ENCODE assay signal across 14 mouse cellular contexts in the genomic region with DNA sequence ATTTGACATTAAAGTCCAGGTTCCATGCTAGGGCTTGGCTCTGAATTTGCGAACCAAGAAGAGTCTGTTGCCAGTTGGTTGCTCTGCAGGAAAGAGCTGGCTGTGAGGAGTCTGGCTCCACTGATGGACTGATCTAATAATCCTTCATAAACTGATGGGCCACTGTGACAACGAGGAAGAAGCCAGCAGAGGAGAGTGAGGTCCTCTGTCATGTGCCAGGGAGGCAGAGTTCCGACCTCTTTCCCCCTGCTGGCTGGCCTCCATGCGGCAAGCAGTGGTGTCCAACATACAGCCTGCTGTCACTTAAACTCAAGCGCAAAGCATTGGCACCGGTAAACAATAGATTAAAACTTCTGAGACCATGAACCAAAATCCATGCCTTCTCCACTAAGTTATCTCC. TPM values are rescaled to one million over a fixed set of nuclear protein-coding genes. Genes with fewer than 3 reads are reported as not detected.
DNase-seq lines count a peak whose midpoint lies in the region.
"Had no signal": no experiment of that assay in that cellular context is flagged by ENCODE, and none has a peak within 500 bp of the region (broad histone marks: within the 10 kb centered on the region; RNA-seq: fewer than 3 reads in every experiment).

No protein-coding gene starts in this region.

- DNase-seq in cerebellum, adult 9-11 months = peak; percentile 10
- DNase-seq in cerebellum, adult 11 months = no peak
- peak; percentile 22 for DNase-seq in left cerebral cortex, postnatal 4 days
- DNase-seq in left cerebral cortex, postnatal 14 days (ENCODE audit: low spot score in 2 of 2) = no peak
- DNase-seq in brain, adult 2 months (ENCODE audit: low read depth, low spot score) = peak; percentile 32
- DNase-seq in cerebellum, postnatal 36 days = peak; percentile 13 to 23
- no peak for DNase-seq in adrenal gland, adult 18-20 months (ENCODE audit: low spot score in 2 of 2)
- no peak for DNase-seq in kidney, postnatal 14 days
- DNase-seq: adrenal gland, postnatal 14 days; embryo, embryonic 11 days; gastrocnemius, adult 2 months; gastrocnemius, postnatal 25 days; heart, postnatal 14 days; kidney, adult 2 months had no signal

- intact Hi-C loops in left cerebral cortex, postnatal 4 days (cut with DNase I) = loop anchor here (5.0 kb wide), 1 partner anchor 603 kb away; no protein-coding TSS in a partner anchor
- intact Hi-C loops in left cerebral cortex, postnatal 14 days (cut with DNase I) = loop anchor here (5.0 kb wide), 1 partner anchor 378 kb away; no protein-coding TSS in a partner anchor

RNA-seq across cellular contexts. Expression of gene Cenpf, which starts 57.9 kb away (rescaled TPM):
- 1 to 10 TPM; 7.2 to 8.1 TPM for total RNA-seq in left cerebral cortex, postnatal 4 days (2021)
- 1 to 10 TPM; 1.4 to 1.6 TPM for total RNA-seq in left cerebral cortex, postnatal 14 days (2021)
- 1 to 10 TPM in 1 of 2 experiments, under 1 TPM in 1; 0.86 to 1.4 TPM for total RNA-seq in adrenal gland, adult 18-20 months (2021)

Comparison
In these comparisons a context has a peak if more than half of its experiments do, and no peak if none do; other contexts are left out.
1. DNase-seq: peak in cerebellum, adult 9-11 months (single experiment), left cerebral cortex, postnatal 4 days (single experiment), brain, adult 2 months (single experiment) and cerebellum, postnatal 36 days (2 of 2); none in cerebellum, adult 11 months (single experiment), left cerebral cortex, postnatal 14 days (0 of 2), adrenal gland, adult 18-20 months (0 of 2) and kidney, postnatal 14 days (single experiment).